Mouse (Mus musculus): ENCODE results near the gene Zfp972. TPM values are rescaled to one million over a fixed set of nuclear protein-coding genes. Genes with fewer than 3 reads are reported as not detected.
"Not testable (repeated sequence)": the region's sequence is repeated elsewhere in the genome, so short reads cannot be mapped to it uniquely, and the experiment has no call there.

The Zfp972 gene
- polyA plus RNA-seq (2015; fragmentation: Nextera tagmentation; extraction: Ambion mirVana): 0.41 and 0.75 TPM in 2 replicates

DNA sequence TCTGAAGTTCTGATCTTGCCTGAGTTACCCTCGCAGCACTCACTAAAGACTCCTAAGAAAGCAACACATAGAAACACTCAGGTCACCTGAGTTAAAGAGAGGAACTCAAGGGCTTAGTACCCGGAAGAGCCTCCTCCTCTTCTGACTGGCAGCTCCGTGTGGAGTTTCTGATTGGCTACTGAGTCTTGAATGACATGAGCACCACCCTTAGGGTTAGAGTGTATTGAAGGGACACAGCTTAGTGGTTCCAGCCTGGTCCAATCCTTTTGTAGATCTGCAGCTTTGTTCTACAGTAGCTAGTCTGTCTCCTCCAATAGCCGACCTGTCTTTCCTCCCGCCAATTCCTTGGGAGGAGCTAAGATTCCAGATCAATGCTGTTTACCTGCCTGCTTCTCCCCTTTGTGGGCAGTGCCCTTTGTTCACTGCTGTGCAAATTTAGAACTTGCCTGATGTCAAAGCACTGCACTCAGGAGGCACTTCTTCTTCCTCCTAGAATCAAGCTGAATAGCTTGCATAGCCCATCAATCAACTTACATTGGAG lies at the start of gene Zfp972:
Zfp972 (minus strand) TSS at position 51 of the 541 bp plus-strand sequence.
- not testable (repeated sequence) for H3K27me3 ChIP-seq (replicated peaks; ENCODE audit: control insufficient read depth, insufficient read depth, low read length); H3K4me3 ChIP-seq (ENCODE audit: low read length); H3K27ac ChIP-seq (ENCODE audit: low read depth, low read length); H3K4me1 ChIP-seq (ENCODE audit: control insufficient read depth, insufficient read depth, low read depth, low read length); H3K36me3 ChIP-seq (ENCODE audit: control insufficient read depth, insufficient read depth, low read length); H3K4me2 ChIP-seq (ENCODE audit: low read length); H3K9me3 ChIP-seq (ENCODE audit: control insufficient read depth, low read length); ATAC-seq; H3K9ac ChIP-seq (ENCODE audit: low read depth, low read length)
- WGBS: 58% methylated on average over 3 of the region's 5 CpGs

DNA sequence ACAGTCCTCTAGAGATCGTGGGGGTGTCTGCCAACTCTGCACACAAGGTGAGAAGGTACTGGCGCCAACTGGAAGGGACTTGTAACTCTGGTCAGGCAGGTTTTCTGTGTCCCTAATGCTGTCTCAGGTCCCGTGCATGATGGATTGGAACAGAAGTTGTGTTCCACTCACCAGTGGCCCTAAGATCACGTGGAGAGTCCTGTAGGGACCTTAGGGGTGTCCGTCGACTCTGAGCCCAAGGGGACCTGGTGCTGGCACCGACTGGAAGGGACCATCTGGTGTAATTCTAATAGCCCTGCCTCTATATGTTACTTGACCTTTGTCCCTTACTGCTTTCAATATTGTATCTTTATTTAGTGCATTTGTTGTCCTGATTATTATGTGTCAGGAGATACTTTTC lies 49.4 kb upstream of the Zfp972 start:
- not testable (repeated sequence) for H3K27me3 ChIP-seq (replicated peaks; ENCODE audit: control insufficient read depth, insufficient read depth, low read length); H3K4me2 ChIP-seq (ENCODE audit: low read length); H3K4me3 ChIP-seq (ENCODE audit: low read length); ATAC-seq; H3K9me3 ChIP-seq (ENCODE audit: control insufficient read depth, low read length); H3K4me1 ChIP-seq (ENCODE audit: control insufficient read depth, insufficient read depth, low read depth, low read length); H3K9ac ChIP-seq (ENCODE audit: low read depth, low read length); H3K36me3 ChIP-seq (ENCODE audit: control insufficient read depth, insufficient read depth, low read length); H3K27ac ChIP-seq (ENCODE audit: low read depth, low read length)
- WGBS: 79% methylated on average over 7 of the region's 7 CpGs

DNA sequence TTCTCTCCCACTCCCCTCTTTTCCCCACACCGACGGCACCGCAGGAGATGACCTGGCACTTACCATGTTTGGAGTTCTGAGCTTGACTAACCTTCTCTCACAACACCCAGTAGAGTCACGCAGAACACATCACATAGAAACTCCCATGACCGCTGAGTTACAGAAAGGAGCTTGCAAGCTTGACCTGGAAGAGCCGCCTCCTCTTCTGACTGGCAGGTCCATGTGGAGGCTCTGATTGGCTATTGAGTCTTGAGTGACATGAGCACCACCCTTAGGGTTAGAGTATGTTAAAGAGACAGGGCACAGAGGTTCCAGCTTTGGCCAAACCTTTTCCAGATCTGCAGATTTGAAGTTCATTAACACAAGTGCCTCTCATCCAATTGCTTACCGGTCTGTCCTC lies 31.7 kb upstream of the Zfp972 start, which contains the start of gene Gm14326:
Gm14326 (minus strand) TSS at position 153 of the 400 bp plus-strand sequence.
- peak within 1 kb of the TSS; percentile 57 for H3K9ac ChIP-seq (ENCODE audit: low read depth, low read length)
- H3K9me3 ChIP-seq (ENCODE audit: control insufficient read depth, low read length); H3K36me3 ChIP-seq (ENCODE audit: control insufficient read depth, insufficient read depth, low read length); ATAC-seq; H3K4me1 ChIP-seq (ENCODE audit: control insufficient read depth, insufficient read depth, low read depth, low read length); H3K27ac ChIP-seq (ENCODE audit: low read depth, low read length); H3K27me3 ChIP-seq (replicated peaks; ENCODE audit: control insufficient read depth, insufficient read depth, low read length): not testable (repeated sequence)
- H3K4me2 ChIP-seq (ENCODE audit: low read length): peak within 1 kb of the TSS; percentile 44
- 0% methylated on average over 4 of the region's 7 CpGs for WGBS
- peak within 1 kb of the TSS; percentile 45 for H3K4me3 ChIP-seq (ENCODE audit: low read length)

GRCm38 (mm10) chr2:177956734-177957133 lies 31.3 kb upstream of the Zfp972 start:
- H3K9me3 ChIP-seq (ENCODE audit: control insufficient read depth, low read length); H3K27me3 ChIP-seq (replicated peaks; ENCODE audit: control insufficient read depth, insufficient read depth, low read length); H3K27ac ChIP-seq (ENCODE audit: low read depth, low read length); H3K4me1 ChIP-seq (ENCODE audit: control insufficient read depth, insufficient read depth, low read depth, low read length); H3K36me3 ChIP-seq (ENCODE audit: control insufficient read depth, insufficient read depth, low read length); ATAC-seq: not testable (repeated sequence)
- Histone ChIP-seq H3K4me3 (ENCODE audit: low read length) (peak overlapping the region; percentile 45), H3K4me2 (ENCODE audit: low read length) (peak overlapping the region; percentile 29), H3K9ac (ENCODE audit: low read depth, low read length) (peak overlapping the region; percentile 57)
- under 1% methylated on average over 15 of the region's 18 CpGs for WGBS

DNA sequence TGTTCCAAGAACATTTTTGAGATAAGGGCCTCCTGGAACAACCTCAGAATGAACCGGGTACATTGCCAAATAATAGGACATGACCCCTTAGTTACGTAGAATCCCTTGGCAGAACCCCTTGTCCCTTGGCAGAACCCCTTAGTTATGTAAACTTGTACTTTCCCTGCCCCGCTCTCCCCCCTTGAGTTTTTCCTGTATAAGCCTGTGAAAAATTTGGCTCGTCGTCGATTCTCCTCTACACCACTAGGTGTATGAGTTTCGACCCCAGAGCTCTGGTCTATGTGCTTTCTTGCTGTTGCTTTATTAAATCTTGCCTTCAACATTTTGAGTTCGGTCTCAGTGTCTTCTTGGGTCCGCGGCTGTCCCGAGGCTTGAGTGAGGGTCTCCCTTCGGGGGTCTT lies 22.1 kb downstream of the Zfp972 start:
- not testable (repeated sequence) for H3K9me3 ChIP-seq (ENCODE audit: control insufficient read depth, low read length); H3K27ac ChIP-seq (ENCODE audit: low read depth, low read length); H3K27me3 ChIP-seq (replicated peaks; ENCODE audit: control insufficient read depth, insufficient read depth, low read length); ATAC-seq; H3K4me2 ChIP-seq (ENCODE audit: low read length); H3K4me1 ChIP-seq (ENCODE audit: control insufficient read depth, insufficient read depth, low read depth, low read length); H3K4me3 ChIP-seq (ENCODE audit: low read length); H3K36me3 ChIP-seq (ENCODE audit: control insufficient read depth, insufficient read depth, low read length); H3K9ac ChIP-seq (ENCODE audit: low read depth, low read length)
- no CpG with 5 or more reads among the region's 12 CpGs for WGBS

GRCm38 (mm10) chr2:177898171-177898570 lies 27.2 kb downstream of the Zfp972 start:
- not testable (repeated sequence) for H3K27me3 ChIP-seq (replicated peaks; ENCODE audit: control insufficient read depth, insufficient read depth, low read length); H3K4me2 ChIP-seq (ENCODE audit: low read length); H3K27ac ChIP-seq (ENCODE audit: low read depth, low read length); H3K9me3 ChIP-seq (ENCODE audit: control insufficient read depth, low read length); ATAC-seq; H3K4me3 ChIP-seq (ENCODE audit: low read length); H3K4me1 ChIP-seq (ENCODE audit: control insufficient read depth, insufficient read depth, low read depth, low read length); H3K9ac ChIP-seq (ENCODE audit: low read depth, low read length); H3K36me3 ChIP-seq (ENCODE audit: control insufficient read depth, insufficient read depth, low read length)
- 78% methylated on average over 2 of the region's 3 CpGs for WGBS

DNA sequence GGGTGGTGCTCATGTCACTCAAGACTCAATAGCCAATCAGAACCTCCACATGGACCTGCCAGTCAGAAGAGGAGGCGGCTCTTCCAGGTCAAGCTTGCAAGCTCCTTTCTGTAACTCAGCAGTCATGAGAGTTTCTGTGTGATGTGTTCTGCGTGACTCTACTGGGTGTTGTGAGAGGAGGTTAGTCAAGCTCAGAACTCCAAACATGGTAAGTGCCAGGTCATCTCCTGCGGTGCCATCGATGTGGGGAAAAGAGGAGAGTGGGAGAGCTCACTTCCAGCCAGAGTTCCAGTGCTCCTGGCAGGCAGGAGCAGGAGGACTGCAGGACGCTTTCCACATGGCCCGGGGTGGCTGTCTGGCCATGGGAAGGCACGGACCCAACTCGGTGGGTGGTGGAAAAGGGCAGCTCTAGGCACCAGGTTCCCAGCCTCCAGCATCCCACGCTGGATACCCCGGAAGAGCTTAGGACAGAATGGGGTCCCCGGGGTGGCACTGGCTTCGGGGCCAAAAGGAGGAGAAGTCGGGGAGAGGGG lies 28.3 kb downstream of the Zfp972 start, which contains the start of gene Gm14327:
Gm14327 (plus strand) TSS at position 51 of the 533 bp plus-strand sequence.
- not testable (repeated sequence) for H3K36me3 ChIP-seq (ENCODE audit: control insufficient read depth, insufficient read depth, low read length); H3K27me3 ChIP-seq (replicated peaks; ENCODE audit: control insufficient read depth, insufficient read depth, low read length); H3K4me1 ChIP-seq (ENCODE audit: control insufficient read depth, insufficient read depth, low read depth, low read length); ATAC-seq; H3K9ac ChIP-seq (ENCODE audit: low read depth, low read length); H3K9me3 ChIP-seq (ENCODE audit: control insufficient read depth, low read length); H3K27ac ChIP-seq (ENCODE audit: low read depth, low read length); H3K4me2 ChIP-seq (ENCODE audit: low read length)
- WGBS: 45% methylated on average over 5 of the region's 13 CpGs
- H3K4me3 ChIP-seq (ENCODE audit: low read length): peak within 1 kb of the TSS; percentile 15; the same call in 1 of the 2 replicates

DNA sequence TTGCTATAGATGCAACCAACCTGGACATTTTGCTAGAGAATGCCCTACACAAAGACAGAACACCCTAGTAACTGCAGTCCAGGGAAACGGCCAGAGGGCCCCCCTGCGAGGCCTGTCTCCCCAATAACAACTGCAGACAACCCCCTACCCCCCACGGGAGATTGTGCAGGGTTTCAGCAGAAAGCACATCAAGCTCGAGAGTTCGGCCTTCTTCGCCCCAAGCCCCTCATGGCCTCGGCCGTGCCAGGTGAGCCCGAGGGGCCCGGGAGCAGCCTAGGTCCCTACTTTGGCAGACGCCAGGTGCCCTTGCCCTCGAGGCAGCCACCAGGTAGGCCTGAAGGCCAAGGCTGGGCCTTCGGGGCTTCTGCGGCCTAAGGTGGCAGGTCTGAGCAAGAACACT lies 37.7 kb downstream of the Zfp972 start:
- not testable (repeated sequence) for H3K27me3 ChIP-seq (replicated peaks; ENCODE audit: control insufficient read depth, insufficient read depth, low read length); H3K4me1 ChIP-seq (ENCODE audit: control insufficient read depth, insufficient read depth, low read depth, low read length)
- 91% methylated on average over 13 of the region's 14 CpGs for WGBS

GRCm38 (mm10) chr2:177862254-177862653 lies 63.2 kb downstream of the Zfp972 start:
- not testable (repeated sequence) for H3K9me3 ChIP-seq (ENCODE audit: control insufficient read depth, low read length)

More for the DNA sequence above, 37.7 kb downstream of the Zfp972 start:
- not testable (repeated sequence) for H3K36me3 ChIP-seq (ENCODE audit: control insufficient read depth, insufficient read depth, low read length); H3K27ac ChIP-seq (ENCODE audit: low read depth, low read length); ATAC-seq; H3K9ac ChIP-seq (ENCODE audit: low read depth, low read length); H3K9me3 ChIP-seq (ENCODE audit: control insufficient read depth, low read length); H3K4me2 ChIP-seq (ENCODE audit: low read length); H3K4me3 ChIP-seq (ENCODE audit: low read length)

More at GRCm38 (mm10) chr2:177862254-177862653, 63.2 kb downstream of the Zfp972 start:
- H3K4me2 ChIP-seq (ENCODE audit: low read length); H3K9ac ChIP-seq (ENCODE audit: low read depth, low read length); H3K4me1 ChIP-seq (ENCODE audit: control insufficient read depth, insufficient read depth, low read depth, low read length); H3K36me3 ChIP-seq (ENCODE audit: control insufficient read depth, insufficient read depth, low read length); H3K27me3 ChIP-seq (replicated peaks; ENCODE audit: control insufficient read depth, insufficient read depth, low read length); ATAC-seq; H3K4me3 ChIP-seq (ENCODE audit: low read length); H3K27ac ChIP-seq (ENCODE audit: low read depth, low read length): not testable (repeated sequence)
- 81% methylated on average over 2 of the region's 2 CpGs for WGBS

Measured in hindbrain, embryonic 16.5 days (tissue).